Mouse (Mus musculus) cerebellum, adult 8-10 months (tissue): ENCODE results near the gene Srgap3.

Experiments used
- DNase-seq: peaks from one replicate; pipeline ENCODE4 v3.0.0; 2022

Gene Srgap3

DNA sequence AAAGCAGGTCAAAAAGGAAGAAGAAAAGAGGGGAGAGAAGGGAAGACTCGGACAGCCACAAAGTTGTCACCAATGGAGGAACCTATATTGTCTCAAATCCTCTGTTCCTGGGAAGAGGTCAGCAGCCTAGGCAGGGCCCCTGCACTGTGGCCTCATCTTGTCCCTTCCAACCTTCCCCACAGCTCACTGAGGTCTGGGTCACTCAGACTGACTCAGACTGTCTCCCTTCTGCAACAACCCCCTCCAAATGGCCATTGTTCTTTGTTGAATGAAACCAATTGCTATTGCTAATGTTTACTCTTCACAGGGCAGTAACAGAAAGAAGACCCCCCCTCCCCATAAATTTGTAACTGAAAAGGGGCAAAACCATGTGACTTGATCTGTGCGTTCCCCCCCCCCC lies 2.2 kb upstream of the Srgap3 start:
- no peak for DNase-seq

DNA sequence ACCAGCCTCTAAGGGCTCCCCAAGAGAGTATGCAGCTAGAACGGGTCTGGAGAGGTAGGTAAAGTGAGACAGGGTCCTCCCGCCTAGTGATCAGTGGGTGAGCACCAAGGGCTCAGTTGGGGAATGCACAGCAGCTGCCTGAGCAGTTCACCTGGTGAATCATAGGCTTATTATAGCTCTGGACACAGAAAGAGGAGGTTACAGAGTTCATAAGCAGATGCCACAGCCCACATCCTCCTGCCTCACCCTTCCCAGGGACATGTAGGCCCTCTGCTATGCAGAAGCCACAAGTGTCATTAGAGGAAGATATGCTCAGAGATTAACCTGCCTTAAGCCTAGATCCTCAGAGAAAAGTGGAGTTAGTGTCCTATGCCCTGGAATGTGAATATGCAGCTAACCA lies 1.4 kb upstream of the Srgap3 start:
- DNase-seq, result peak; percentile 8

DNA sequence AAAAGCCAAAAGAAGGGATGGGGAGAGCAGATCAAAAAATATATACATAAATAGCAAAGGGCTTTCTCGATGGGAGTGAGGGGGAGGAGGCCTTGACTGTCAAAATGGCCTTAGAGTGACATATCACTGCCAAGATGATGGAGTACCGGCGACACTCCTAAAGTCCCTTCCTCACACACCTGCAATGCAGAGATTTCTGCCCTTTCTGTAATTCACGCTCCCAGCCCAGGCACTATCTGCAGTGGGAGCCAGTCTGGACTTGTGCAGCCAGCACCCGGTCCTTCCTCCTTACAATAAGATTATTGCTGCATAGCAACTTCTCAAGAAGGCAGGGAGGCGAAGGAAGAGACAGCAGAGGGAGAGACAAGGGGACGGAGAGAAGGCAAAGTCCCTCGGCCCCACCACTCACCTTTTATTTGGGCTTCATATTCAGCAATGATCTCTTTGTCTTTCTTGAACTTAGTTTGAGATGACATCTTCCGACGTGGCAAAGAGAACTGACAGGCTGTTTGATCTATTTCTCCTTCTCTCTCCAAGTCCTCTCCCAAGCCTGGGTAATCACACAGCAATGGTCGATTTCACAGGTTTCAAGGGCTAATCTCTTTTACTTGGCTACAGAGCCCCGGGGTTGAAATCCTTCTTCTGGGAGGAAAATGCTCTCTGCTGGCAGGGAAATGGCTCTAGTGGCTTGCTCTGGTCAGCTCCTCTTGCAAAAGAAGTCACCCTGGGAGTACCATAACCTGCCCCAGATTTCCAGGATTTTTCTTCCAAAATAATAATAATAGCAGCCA lies 850 bp downstream of the Srgap3 start:
- DNase-seq, result peak; percentile 60

DNA sequence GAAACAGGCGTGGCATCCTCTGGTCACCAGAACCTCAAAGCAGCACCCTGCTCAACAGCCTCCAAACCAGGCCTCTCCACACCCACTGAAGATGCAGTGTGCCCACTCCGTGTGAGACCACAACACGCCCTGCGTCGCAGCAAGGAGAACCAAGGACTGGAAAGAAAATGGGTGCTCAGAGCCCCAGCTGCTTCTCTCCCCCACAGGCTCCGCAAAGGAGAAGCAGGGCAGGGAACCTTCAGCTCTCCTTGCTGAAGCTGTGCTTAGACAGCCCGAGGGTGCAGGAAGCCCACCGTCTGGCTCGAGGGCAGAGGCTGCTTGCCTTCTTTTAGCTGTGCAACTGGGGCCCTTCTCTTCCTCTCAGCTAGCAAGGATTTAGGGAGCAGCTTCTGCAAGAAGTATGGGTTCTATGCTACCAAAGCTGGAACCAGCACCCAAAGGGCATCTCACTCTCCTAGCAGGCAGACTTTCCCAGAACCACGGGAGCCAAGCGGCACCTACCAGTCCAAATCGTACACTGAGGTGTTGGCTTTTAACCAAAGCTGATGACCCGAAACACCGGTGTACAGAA lies 1.8 kb downstream of the Srgap3 start:
- peak; percentile 53 for DNase-seq

DNA sequence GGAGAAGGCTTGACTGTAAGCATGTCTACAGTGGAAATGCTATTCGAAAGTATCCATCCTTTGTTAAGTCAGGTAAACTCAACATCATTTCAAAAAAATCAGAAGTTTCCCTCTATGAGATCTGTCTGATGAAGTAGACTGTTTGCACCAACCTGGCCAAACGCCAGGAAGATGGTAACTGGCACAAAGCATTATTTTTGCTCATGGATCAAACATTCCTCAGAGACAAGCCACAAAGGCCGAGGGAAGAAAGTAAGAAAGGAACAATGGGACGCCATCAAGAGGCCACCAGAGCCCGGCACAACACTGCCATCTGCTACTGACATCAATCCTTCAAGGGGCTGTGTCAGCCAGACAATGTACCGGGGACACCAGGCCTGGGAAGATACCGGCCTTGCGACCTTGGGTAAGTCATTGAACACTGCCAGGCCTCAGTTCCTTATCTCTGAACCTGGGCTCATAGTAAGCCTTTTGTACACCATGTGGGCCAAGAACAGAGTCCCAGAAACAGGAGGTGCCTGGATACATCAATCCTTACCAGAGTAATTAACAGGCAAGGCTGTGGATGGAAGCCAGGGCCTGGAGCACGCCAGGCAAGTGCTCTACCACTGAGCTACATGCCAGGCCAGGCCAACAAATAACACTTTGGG lies 3.3 kb downstream of the Srgap3 start:
- DNase-seq, result peak; percentile 70

DNA sequence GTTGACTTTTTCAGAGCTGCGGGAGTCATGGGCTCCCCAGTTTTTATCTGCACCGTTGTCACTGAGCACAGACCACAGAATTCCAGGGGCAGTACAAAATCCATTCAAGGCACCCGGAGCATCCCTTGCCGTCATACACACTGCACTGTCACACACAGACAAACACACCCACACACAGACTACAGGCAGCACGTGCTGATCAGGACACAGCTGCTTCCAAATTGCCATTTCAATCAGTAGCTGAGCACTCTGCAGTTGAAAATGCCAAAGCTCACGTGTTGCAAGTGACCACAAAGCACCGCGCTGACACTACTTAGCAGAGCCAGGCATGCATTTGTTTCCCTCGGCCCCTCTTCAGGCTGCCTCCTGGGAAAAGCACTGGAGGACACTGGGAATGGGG lies 7.8 kb downstream of the Srgap3 start:
- peak; percentile 6 for DNase-seq

DNA sequence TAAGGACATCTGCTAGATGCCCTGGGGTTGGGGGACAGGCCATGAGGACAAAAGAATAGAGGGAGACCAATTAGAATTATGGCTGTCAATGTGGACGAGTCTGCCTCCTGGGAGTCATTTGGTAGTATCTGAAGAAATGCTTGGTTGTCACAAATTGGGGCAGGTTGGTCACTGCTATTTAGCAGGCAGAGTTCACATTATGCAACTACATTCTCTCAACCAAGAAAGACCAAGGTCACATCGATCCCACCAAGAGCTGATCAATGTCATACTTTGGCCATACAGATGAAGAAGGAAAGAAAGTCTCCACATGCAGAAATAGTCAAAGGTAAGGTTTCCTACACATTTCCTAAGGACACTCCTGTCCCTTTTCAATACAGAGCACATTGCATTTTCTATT lies 9.3 kb downstream of the Srgap3 start:
- no peak for DNase-seq

DNA sequence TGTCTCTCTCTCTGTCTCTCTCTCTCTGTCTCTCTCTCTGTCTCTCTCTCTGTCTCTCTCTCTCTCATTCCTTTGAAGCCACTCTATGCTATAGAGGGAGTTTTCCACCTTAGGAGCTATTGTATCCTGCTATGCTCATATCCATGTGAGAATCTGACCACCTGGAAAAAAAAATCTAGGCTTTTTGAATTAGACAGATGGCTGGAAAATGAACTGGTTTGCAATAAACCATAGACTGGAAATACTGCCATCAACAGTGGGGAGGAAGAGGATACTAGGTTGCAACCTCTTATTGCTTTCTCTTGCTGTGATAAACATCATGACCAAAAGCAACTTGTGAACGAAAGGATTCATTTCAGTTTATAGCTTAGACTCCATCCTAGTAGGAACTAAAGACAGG lies 12.6 kb downstream of the Srgap3 start:
- DNase-seq, result no peak

DNA sequence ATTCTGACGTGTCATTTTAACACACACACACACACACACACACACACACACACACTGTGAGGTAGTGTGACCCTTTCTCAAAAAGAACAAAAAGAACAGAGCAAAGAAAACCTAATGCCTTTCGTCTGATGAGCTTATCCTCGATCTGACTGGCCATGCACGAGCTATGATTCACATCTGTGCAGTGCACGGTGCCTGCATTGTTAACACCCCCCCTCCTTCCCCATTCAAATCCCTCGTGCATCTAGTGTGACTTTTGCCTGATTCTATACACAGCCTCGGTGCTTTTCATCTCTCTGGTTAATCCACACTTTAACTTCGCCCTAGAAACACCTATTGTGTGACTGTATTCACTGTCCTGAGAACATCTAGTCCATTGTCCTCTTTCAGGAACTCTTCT lies 14.5 kb downstream of the Srgap3 start:
- no peak for DNase-seq

DNA sequence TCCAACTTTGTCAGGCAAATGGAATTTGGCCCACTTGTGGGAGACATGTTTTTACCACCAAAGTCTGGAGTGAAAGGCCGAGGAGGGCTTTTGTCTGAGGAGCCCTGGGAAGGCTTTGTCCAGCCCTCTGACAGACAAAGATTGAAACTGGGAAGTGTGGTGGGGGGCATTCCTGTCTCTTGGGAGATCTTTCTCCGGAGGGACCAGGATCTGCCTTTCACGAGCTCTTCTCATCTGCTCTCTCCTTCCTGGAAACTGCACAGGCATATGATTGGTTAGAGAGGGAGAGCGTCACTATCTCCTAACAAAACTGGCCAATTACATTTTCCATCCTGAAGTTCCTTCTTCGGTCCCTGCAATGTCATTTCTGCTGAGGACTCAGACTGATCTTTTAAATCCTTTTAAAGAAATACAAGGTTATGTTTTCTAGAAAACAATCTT lies 17.0 kb downstream of the Srgap3 start:
- DNase-seq, result no peak

DNA sequence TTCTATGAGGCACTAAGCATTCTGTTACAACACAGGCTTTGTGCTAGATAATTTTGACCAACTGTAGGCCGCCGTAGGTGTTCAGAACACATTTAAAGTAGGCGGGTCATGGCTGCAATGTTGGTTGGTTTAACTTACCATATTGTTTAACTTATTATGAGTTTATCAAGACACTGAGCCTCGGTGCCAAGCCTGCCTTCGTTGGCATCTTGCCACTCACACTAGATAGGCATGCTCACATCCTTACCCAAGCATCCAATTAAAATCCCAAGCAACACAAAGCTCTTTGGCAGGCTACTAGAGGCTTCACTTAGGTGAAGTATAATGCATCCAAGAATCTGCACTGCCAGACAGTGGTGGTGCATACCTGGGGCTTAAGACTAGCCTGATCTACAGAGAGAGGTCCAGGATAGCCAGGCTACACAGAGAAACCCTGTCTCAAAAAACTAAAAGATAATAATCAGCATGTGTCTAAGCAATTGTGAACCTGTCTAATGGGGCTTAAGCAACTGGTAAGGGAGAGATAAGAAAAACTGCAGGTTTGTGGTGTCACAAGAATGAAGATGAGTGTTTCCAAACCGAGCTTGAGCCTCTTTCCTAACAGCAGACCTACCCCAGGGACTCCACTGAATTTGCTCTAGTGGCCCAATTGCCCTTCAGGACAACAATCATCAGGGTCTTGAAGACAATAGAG lies 17.6 kb downstream of the Srgap3 start:
- DNase-seq, result no peak

DNA sequence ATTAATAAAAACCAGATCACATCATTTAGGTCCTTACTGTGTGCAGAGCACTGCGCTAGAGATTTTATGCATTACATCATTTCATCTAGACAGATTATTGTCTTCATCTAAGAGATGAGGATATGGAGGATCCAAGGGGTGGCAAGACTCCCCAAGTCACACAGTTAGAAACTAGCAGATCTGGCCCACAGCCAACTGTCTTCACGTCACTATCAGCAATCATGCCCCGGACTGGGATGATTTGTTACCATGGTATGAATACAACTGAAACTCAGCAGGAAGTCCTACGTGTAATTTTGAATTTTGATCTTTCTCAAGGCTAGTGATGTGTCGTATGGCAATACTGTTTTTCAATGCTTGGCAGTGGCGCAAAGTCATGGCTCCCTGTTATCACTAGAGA lies 18.2 kb downstream of the Srgap3 start:
- no peak for DNase-seq

DNA sequence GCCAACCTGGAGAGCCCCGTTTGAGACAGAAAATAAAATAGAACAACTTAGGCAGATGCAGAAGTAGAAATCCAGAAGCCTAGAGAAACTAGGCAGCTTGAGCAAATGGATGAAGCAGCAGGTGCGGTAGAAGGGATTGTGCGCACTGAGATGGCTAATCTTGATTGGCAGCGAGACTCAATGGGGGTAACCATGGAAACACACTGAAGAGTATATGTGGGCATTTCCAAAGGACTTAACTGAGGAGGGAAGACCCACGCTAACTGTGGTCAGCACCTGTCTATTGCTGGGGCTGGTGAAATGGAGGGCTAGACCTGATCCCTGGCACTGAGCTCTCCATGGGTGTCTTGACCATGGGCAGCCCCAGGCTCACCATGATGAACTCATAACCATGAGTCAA lies 19.7 kb downstream of the Srgap3 start:
- no peak for DNase-seq

DNA sequence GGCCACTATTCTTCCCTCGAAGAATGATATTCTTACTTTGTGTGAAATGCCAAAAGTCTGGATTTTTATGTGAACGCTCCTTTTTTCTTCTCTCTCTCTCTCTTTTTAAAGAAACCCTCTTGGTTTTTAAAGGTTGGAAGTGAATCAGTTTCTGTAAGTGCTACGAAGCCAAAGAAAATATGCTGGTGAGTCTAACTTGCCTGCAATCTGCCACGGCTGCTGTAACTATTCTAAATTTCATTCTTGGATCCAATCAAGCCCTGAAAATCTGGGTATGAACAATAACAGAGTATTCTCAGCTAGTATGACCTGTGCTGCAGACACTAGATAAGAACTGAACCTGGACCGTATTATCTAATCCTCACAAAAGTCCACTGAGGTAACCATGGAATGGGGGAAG lies 21.1 kb downstream of the Srgap3 start:
- DNase-seq, result no peak

DNA sequence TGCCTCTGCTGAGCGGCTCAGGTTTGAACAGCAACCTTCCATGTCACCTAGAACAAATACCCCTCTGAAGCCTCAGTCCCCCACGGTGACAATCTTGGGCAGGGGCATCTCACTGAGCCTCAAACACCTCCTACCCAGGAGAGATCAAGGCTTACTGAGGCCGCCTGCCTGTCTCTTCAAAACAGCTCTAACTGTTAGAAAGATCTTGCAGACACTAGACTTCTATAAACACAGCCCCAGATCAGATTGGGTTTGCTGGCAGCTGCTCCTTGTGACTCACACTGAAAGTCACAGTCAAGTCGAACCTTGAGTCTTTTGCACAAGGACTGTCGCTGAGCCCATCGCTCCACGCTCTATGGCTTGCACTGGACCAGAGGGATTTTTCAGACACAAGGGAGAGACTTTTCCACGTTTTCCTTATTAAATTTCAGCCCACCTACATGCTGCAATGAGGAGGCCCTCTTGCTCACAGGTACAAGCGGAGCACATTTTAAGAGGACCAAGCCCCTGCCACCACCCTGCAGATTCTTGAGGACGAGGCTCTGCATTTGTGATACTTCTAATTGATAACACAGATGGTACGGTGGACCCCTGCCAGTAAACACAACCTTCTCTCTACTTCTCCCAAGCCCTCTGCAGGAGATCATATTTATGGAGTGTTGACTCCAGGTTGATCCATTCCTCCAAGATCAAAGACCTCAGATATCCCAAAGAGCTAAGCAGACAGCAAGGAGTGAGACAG lies 21.7 kb downstream of the Srgap3 start:
- peak; percentile 51 for DNase-seq

DNA sequence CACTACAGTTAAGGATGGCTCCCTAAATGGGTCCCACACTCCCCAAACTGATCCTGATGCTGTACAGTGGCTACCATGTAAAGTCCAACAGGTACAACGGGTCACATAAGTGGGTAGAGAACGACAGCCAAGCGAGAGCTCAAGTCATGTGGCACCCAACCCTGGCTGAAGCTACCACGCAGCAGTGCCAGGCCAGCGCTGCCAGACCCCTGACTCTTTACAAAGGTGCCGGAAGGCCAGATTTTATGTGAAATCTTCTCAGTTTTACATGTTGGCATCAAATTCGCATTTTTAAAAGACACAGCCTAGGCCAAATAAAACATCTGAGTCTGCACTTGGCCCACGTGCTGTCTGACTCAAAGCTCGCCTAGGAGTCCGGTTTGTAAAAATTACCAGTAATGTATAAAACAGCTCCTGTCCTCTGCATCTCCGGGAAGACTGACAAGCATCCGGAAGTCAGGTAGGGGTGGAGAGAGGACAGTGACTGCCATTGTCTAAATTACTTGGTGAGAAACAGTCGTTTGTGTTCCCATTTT lies 22.4 kb downstream of the Srgap3 start:
- DNase-seq, result no peak

DNA sequence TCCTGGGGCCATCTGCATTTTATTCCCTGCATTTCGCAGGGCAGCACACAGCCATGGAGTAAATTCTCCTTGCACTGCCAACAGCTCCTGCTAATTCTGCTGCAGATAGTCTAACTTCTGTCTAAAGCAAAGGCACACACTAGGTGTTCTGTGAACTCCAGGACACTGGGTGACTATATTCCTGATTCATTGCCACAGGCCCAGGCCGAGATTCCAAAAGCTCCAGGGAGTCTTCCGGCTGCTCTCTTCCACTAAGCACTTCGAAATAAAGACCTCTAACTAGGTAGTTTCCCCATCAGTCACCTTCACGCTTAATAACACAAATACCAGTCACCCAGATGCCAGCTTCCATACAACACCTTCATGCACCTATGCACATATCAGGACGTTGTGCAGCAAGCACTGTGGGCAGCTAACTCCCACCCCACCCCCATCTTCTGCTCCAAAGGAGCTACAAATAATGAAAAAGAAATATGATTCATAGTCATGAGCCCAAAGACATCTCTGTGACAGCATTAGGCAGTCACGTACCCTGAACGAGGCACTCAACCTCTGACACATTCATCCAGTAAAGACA lies 26.4 kb downstream of the Srgap3 start:
- DNase-seq, result no peak

DNA sequence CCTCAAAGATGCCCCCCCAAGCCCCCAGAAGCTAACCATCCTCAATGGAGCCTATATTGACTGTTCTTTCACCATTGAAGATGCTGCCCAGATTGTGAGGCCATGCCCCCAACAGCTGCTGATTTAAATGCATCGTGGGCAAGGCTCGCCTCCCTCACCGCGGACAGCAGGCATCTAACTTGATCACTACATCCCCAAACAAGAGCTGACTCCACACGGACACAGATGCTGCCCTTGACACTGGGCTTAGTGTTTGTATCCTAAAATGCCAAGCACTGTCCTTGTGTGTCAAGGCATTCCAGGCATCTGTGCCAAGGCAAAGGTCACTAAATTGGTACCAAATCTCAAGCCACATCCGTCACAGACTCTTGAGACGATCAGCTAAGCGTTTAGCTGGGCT lies 29.3 kb downstream of the Srgap3 start:
- no peak for DNase-seq

DNA sequence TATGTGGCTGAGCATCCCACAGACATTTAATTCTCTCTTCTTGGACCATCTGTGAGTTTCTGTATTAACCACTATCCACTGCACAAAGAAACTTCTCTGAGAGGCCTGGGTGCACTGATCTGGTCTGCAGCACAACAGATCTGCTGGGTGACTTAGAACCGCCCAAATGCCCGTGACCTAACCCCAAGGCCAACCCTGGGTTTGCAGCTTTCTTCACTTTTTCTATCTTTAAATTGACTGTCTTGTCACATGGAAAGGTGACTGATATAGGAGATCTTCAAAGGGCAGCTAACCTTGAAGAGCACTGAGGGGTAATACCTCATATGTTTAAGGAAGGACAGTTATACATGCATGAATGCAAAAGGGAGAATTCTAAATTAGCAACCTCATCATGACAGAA lies 30.8 kb downstream of the Srgap3 start:
- no peak for DNase-seq

DNA sequence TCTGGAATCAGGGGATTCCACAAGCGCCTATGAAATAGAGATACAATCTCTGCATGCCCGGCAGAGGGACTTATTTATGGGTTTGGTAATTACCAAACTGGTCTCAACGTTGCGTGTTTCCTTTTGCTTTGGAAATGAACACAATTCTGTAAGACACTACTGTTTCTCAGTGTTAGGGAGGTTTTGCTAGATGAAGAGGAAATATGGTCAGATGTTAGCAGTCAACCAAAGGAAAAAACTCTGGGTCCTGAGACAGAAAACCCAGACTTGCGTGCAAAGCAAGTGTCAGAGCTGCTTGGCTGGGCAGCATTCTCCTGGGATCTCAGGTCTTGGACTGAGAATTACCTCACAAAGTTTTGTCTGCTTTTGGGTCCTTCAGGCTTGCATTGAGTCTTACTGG lies 34.5 kb downstream of the Srgap3 start:
- DNase-seq, result no peak

DNA sequence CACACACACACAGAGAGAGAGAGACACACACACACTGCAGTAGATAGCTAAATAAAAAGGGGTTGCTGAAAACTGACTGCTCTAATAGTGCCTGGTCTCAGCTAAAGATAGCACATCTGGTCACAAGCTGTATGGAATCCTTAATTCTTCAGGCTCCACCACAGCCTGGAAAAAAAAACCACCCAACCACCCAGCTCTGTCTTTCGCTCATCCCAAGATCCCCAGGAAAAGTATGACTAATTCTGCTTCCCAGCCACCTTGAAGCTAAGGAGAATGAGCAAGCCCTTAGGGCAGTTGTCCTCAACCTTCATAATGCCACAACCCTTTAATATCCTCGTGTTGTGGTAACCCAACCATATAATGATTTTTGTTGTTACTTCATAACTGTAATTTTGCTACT lies 37.4 kb downstream of the Srgap3 start:
- no peak for DNase-seq

DNA sequence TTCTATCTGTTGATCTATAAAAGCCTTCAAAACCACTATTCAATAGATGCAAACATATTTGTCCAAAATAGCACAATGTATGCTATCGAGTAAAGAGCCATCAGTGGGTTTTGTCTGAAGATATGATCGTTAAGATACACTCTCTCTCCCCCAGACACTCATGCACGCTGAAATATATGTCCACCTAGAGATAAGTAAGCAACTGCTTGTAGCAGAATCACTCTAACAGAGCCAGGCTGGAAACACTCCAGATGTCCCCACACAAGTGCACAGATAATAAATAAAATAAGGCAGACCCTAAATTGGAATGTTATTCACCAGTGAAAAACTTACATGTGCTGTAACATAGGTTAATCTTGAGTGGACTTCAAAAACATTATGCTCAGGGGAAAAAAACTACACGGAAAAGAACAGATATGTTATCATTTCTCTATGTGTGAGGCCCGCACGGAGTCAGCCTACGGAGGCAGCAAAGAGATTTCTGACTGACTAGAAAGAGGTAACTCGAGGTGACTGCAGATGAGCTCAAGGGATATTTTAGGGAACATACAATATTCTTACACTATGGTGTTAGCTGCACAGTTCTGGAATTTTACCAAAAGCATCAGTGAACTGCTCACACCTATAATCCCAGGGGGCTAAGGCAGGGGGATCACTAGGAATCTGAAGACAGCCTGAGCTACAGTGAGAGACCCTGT lies 39.0 kb downstream of the Srgap3 start:
- no peak for DNase-seq
